Mouse (Mus musculus): Measurements from ENCODE around the gene Stard3. TPM values are rescaled to one million over a fixed set of nuclear protein-coding genes. Genes with fewer than 3 reads are reported as not detected.

The Stard3 gene
- polyA plus RNA-seq, 1 experiment: 25.8 TPM

DNA sequence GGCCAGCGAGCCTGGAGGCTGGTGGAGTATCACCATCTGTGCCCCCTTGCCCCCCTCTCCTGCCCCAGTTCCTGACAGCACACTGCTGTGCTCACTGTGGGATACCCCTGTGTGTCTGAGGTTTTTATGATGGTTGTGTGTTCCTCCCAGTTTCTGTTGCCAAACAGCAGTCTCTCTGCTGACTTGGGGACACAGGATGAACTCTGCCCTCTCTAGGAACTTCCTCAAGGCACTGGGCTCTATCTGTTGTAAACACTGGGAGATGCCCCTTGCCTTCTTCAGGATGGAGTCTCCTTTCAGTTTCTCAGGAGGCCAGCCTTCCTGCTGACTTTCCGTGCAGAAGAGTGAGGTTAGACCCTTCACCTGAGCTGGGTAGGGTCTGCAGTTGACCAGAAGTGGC lies 56.0 kb downstream of the Stard3 start:
- TF ChIP-seq REST (IDR thresholded peaks at IDR 0.05; ENCODE audit: insufficient read depth, insufficient read length) (no peak), USF1 (IDR thresholded peaks at IDR 0.05; ENCODE audit: low read depth) (no peak), MYOD1 (IDR thresholded peaks at IDR 0.05; ENCODE audit: control insufficient read depth in 1 of 3, insufficient read length in 2 of 3, low read depth in 2 of 3) (no peak), TCF12 (IDR thresholded peaks at IDR 0.05; ENCODE audit: insufficient read depth, poor library complexity, severe bottlenecking) (no peak), TCF3 (IDR thresholded peaks at IDR 0.05; ENCODE audit: insufficient read length, low read depth) (no peak)
- H3K36me3 ChIP-seq (ENCODE audit: control insufficient read depth, insufficient read depth): no peaks in the 10 kb centered on the region
- peaks cover 26% of the 10 kb centered on the region for H3K79me2 ChIP-seq (ENCODE audit: control insufficient read depth, insufficient read depth)
- peak overlapping the region; percentile 81 for H3K4me2 ChIP-seq (ENCODE audit: low read depth)
- H3K27me3 ChIP-seq (ENCODE audit: control insufficient read depth, insufficient read depth, insufficient read length): no peaks in the 10 kb centered on the region
- peak overlapping the region; percentile 72 for H3K4me3 ChIP-seq
- H3ac ChIP-seq (ENCODE audit: control insufficient read depth, insufficient read length): no peak overlapping the region

DNA sequence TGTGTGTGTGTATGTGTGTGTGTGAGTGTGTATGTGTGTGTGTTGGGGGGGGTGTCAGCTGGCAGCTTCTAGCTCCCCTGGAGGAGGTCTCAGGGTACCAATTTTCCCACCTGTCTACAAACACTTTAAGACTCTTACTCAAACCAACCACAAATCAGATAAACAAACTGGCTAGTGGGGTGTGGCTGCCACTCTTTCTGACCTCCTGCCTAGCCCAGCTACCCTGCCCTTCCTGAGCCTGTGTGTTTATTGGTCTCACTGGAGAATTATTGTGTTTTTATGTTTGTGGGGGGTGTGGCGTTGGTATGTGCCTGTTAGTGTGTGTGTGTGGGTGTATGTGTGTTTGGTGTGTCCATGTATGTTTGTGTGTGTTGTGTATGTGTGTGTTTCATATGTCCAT lies 58.9 kb downstream of the Stard3 start:
- Histone ChIP-seq H3K4me2 (ENCODE audit: low read depth) (no peak overlapping the region), H3K79me2 (ENCODE audit: control insufficient read depth, insufficient read depth) (peaks cover 28% of the 10 kb centered on the region), H3ac (ENCODE audit: control insufficient read depth, insufficient read length) (no peak overlapping the region), H3K27me3 (ENCODE audit: control insufficient read depth, insufficient read depth, insufficient read length) (no peaks in the 10 kb centered on the region), H3K4me3 (no peak overlapping the region), H3K36me3 (ENCODE audit: control insufficient read depth, insufficient read depth) (peaks cover 8% of the 10 kb centered on the region)
- no peak for TF ChIP-seq MAX (IDR thresholded peaks at IDR 0.05; ENCODE audit: low read depth)
- no peak for TF ChIP-seq POLR2A (IDR thresholded peaks at IDR 0.05; ENCODE audit: insufficient read length, low read depth)
- no peak for TF ChIP-seq TCF12 (IDR thresholded peaks at IDR 0.05; ENCODE audit: insufficient read depth, poor library complexity, severe bottlenecking)
- TF ChIP-seq SRF (IDR thresholded peaks at IDR 0.05; ENCODE audit: control insufficient read depth, insufficient read length, low read depth): no peak
- TF ChIP-seq CEBPB (IDR thresholded peaks at IDR 0.05; ENCODE audit: insufficient read depth, poor library complexity, severe bottlenecking): no peak
- TF ChIP-seq USF1 (IDR thresholded peaks at IDR 0.05; ENCODE audit: low read depth): no peak
- no peak for TF ChIP-seq MYOD1 (IDR thresholded peaks at IDR 0.05; ENCODE audit: control insufficient read depth in 1 of 3, insufficient read length in 2 of 3, low read depth in 2 of 3)

DNA sequence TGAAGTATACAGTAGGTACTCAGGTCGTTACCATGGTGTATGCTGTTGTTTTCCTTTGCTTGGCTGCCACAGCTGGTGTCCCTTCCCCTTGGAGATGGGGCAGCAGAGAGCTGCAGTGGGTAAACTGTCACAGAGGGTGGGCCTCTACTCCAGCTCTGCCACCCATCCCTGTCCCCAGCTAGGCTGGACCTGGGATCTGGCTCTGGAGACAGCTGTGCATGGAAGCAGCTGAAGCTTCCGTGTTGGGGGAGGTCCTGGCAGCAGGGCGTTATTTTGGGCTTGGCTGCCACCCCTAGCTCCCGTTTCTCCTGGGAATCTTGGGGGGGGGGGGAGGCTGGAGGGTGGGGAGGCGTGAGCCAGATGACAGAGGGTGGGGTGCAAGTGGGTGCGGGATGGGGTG lies 60.1 kb downstream of the Stard3 start:
- Histone ChIP-seq H3K4me3 (no peak overlapping the region), H3ac (ENCODE audit: control insufficient read depth, insufficient read length) (no peak overlapping the region), H3K36me3 (ENCODE audit: control insufficient read depth, insufficient read depth) (peaks cover 8% of the 10 kb centered on the region), H3K4me2 (ENCODE audit: low read depth) (peak overlapping the region; percentile 27), H3K79me2 (ENCODE audit: control insufficient read depth, insufficient read depth) (peaks cover 28% of the 10 kb centered on the region), H3K27me3 (ENCODE audit: control insufficient read depth, insufficient read depth, insufficient read length) (no peaks in the 10 kb centered on the region)
- TF ChIP-seq POLR2AphosphoS2 (IDR thresholded peaks at IDR 0.05; ENCODE audit: insufficient read length, low read depth) (no peak), TCF12 (IDR thresholded peaks at IDR 0.05; ENCODE audit: insufficient read depth, poor library complexity, severe bottlenecking) (peak; percentile 75), MYOD1 (IDR thresholded peaks at IDR 0.05; ENCODE audit: control insufficient read depth in 1 of 3, insufficient read length in 2 of 3, low read depth in 2 of 3) (peak; percentile 63 to 92 (median 86)), CEBPB (IDR thresholded peaks at IDR 0.05; ENCODE audit: insufficient read depth, poor library complexity, severe bottlenecking) (no peak), MYOG (IDR thresholded peaks at IDR 0.05; ENCODE audit: control insufficient read depth in 1 of 3, insufficient read depth in 1 of 3, insufficient read length in 2 of 3, low read depth in 2 of 3) (peak; percentile 90 to 96 (median 94)), E2F4 (IDR thresholded peaks at IDR 0.05; ENCODE audit: insufficient read depth) (no peak), SRF (IDR thresholded peaks at IDR 0.05; ENCODE audit: control insufficient read depth, insufficient read length, low read depth) (peak; percentile 5), TCF3 (IDR thresholded peaks at IDR 0.05; ENCODE audit: insufficient read length, low read depth) (peak; percentile 74), MAX (IDR thresholded peaks at IDR 0.05; ENCODE audit: low read depth) (no peak), REST (IDR thresholded peaks at IDR 0.05; ENCODE audit: insufficient read depth, insufficient read length) (no peak), POLR2A (IDR thresholded peaks at IDR 0.05; ENCODE audit: insufficient read length, low read depth) (no peak), USF1 (IDR thresholded peaks at IDR 0.05; ENCODE audit: low read depth) (no peak)

DNA sequence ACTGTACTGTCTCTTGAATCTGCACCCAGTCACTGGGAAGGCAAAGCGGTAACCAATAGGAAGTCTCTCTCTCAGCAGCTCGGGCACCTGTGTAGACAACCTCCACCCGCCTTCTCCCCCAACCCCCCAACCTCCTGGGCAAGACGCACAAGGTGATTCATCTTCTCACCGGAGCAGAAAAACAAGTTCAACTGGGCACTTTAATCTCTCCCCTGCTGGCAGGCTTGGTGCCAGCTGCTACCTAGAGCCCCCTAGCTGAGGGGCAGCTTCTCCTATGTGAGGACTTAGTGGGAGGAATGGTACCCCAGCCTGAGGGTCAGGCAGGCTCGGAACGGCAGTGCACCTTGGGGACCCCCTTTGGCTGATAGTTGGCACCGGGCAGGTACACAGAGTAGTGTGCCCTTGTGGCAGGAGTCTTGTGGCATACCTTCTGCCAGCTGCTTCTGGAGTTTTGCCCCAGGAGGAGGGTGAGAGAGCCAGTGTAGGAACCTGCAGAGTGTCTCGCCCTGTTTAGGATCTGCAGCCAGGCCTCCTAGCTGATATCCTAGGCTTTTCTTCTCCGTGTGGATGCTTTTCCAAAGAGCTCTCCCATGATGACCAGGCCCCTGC lies 60.9 kb downstream of the Stard3 start:
- Histone ChIP-seq H3K36me3 (ENCODE audit: control insufficient read depth, insufficient read depth) (peaks cover 8% of the 10 kb centered on the region), H3K27me3 (ENCODE audit: control insufficient read depth, insufficient read depth, insufficient read length) (no peaks in the 10 kb centered on the region), H3K4me2 (ENCODE audit: low read depth) (no peak overlapping the region), H3K79me2 (ENCODE audit: control insufficient read depth, insufficient read depth) (peaks cover 25% of the 10 kb centered on the region), H3ac (ENCODE audit: control insufficient read depth, insufficient read length) (no peak overlapping the region), H3K4me3 (no peak overlapping the region)
- TF ChIP-seq SRF (IDR thresholded peaks at IDR 0.05; ENCODE audit: control insufficient read depth, insufficient read length, low read depth) (no peak), MYOG (IDR thresholded peaks at IDR 0.05; ENCODE audit: control insufficient read depth in 1 of 3, insufficient read depth in 1 of 3, insufficient read length in 2 of 3, low read depth in 2 of 3) (no peak), MAX (IDR thresholded peaks at IDR 0.05; ENCODE audit: low read depth) (no peak), CEBPB (IDR thresholded peaks at IDR 0.05; ENCODE audit: insufficient read depth, poor library complexity, severe bottlenecking) (no peak), POLR2AphosphoS2 (IDR thresholded peaks at IDR 0.05; ENCODE audit: insufficient read length, low read depth) (no peak)

DNA sequence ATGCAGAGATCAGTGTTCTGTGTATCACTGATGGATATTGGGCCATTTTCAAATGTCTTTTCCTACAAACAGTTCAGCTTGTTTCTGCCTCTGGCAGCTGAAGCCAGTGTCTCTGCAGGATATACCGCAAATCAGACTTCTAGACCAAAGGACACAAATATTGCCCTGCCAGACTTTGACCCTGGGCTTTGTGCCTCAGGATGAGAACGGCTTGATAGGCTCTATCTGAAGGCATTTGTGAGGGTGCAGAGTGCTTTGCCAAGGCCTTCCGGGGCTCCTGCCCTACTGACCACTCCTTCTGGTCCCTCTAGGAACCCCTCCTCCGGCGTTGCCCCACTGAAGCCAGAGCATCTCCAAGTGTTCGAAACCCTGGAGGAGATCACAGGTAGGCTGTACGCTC lies 68.4 kb downstream of the Stard3 start:
- Histone ChIP-seq H3K36me3 (ENCODE audit: control insufficient read depth, insufficient read depth) (peaks cover 21% of the 10 kb centered on the region), H3ac (ENCODE audit: control insufficient read depth, insufficient read length) (no peak overlapping the region), H3K27me3 (ENCODE audit: control insufficient read depth, insufficient read depth, insufficient read length) (no peaks in the 10 kb centered on the region)

More for the DNA sequence above, 68.4 kb downstream of the Stard3 start:
- no peak overlapping the region for H3K4me3 ChIP-seq
- no peak overlapping the region for H3K4me2 ChIP-seq (ENCODE audit: low read depth)
- H3K79me2 ChIP-seq (ENCODE audit: control insufficient read depth, insufficient read depth): no peaks in the 10 kb centered on the region
- TF ChIP-seq REST (IDR thresholded peaks at IDR 0.05; ENCODE audit: insufficient read depth, insufficient read length): no peak
- TF ChIP-seq MYOG (IDR thresholded peaks at IDR 0.05; ENCODE audit: control insufficient read depth in 1 of 3, insufficient read depth in 1 of 3, insufficient read length in 2 of 3, low read depth in 2 of 3): no peak
- TF ChIP-seq TCF3 (IDR thresholded peaks at IDR 0.05; ENCODE audit: insufficient read length, low read depth): no peak
- TF ChIP-seq POLR2AphosphoS2 (IDR thresholded peaks at IDR 0.05; ENCODE audit: insufficient read length, low read depth): no peak
- no peak for TF ChIP-seq SRF (IDR thresholded peaks at IDR 0.05; ENCODE audit: control insufficient read depth, insufficient read length, low read depth)
- TF ChIP-seq MYOD1 (IDR thresholded peaks at IDR 0.05; ENCODE audit: control insufficient read depth in 1 of 3, insufficient read length in 2 of 3, low read depth in 2 of 3): no peak
- no peak for TF ChIP-seq USF1 (IDR thresholded peaks at IDR 0.05; ENCODE audit: low read depth)
